Mouse (Mus musculus): ENCODE results near the gene Gmnn. TPM values are rescaled to one million over a fixed set of nuclear protein-coding genes. Genes with fewer than 3 reads are reported as not detected.

Gmnn gene
- 7.9 and 8.3 TPM in 2 replicates for polyA plus RNA-seq (2012; rRNA removed)

DNA sequence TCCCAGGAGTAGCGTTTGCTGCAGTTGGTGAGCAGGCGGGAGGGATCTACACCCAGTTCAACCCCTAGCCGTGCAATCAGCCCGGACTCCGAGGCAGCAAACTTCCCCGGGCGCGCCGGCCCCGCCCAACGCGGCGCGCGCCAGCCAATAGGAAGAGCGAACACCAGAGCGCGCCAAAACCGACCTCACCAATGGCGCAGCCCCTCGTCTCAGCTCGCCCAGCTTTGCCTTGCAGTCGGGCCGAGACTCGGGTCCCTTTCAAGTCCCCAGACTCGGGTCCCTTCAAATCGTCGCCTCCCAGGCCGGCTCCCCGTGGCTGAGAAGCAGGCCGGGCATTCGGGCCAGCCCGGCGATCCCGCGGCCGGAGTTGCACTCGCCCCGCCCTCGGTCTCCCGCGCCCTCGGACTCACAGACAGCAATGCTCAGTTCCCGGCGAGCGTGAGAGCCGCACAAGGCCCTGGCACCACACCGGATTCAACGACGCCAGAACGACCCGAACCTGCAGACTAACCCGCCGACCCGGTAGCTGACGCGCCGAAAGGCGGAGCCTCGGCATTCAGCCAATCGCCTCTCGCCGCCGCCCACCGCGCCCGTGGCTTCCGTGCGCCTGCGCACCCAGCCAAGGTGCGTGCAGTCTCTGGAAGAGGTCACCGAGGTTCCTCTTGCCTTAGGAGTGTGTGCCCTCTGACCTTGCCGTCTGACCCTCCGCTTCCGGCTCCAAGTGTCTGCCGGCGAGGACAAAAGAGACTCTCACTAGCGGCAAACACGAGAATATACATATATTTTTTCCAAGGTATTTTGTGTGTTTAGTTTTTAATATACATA, at the start of gene Gmnn:
Gene Gmnn (minus strand): TSS at position 521 of the 825 bp plus-strand sequence.
- H3K4me1 ChIP-seq (ENCODE audit: control insufficient read depth, insufficient read depth, low read length), result no peaks in the 10 kb centered on the region
- peak; percentile 85 to 87 for DNase-seq
- under 1% methylated on average over 79 of the region's 79 CpGs for WGBS
- H3K4me3 ChIP-seq (replicated peaks; ENCODE audit: insufficient read depth, low read depth, low read length), result peak within 1 kb of the TSS; percentile 81
- H3K27ac ChIP-seq (ENCODE audit: insufficient read depth, low read length), result no peak within 1 kb of the TSS
- H3K27me3 ChIP-seq (ENCODE audit: control insufficient read depth, insufficient read depth, low read length), result no peaks in the 10 kb centered on the region
- TF ChIP-seq POLR2A (IDR thresholded peaks at IDR 0.05; ENCODE audit: borderline replicate concordance, insufficient read depth, low read length), result peak; percentile 62; the same call in 1 of the 2 replicates
- no peak for TF ChIP-seq CTCF (IDR thresholded peaks at IDR 0.05; ENCODE audit: borderline replicate concordance, insufficient read depth, low read depth, low read length)

DNA sequence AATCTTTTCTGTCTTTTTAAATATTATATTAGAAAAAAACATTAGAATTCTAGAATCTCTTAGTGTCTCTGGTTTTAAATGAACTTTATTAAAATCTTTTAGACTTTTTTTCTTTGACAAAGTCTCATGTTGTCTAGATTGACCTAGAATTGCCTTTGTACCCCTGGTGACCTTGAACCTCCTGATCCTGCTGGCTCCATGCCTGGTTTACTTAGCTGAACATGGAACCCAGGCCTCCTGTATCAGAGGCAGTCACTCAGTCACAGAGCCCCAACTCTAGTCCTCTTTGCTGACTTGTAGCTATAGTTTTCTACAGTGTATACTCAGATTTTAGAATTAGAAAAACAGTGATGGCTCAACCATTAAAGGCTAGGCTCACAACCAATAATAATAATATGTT, 44.4 kb upstream of the Gmnn start:
- no peak for TF ChIP-seq CTCF (IDR thresholded peaks at IDR 0.05; ENCODE audit: borderline replicate concordance, insufficient read depth, low read depth, low read length)
- TF ChIP-seq POLR2A (IDR thresholded peaks at IDR 0.05; ENCODE audit: borderline replicate concordance, insufficient read depth, low read length), result no peak
- no peak for DNase-seq
- H3K4me1 ChIP-seq (ENCODE audit: control insufficient read depth, insufficient read depth, low read length), result peaks cover 3% of the 10 kb centered on the region
- no peak overlapping the region for H3K27ac ChIP-seq (ENCODE audit: insufficient read depth, low read length)
- no peaks in the 10 kb centered on the region for H3K27me3 ChIP-seq (ENCODE audit: control insufficient read depth, insufficient read depth, low read length)
- H3K4me3 ChIP-seq (replicated peaks; ENCODE audit: insufficient read depth, low read depth, low read length), result no peak overlapping the region

DNA sequence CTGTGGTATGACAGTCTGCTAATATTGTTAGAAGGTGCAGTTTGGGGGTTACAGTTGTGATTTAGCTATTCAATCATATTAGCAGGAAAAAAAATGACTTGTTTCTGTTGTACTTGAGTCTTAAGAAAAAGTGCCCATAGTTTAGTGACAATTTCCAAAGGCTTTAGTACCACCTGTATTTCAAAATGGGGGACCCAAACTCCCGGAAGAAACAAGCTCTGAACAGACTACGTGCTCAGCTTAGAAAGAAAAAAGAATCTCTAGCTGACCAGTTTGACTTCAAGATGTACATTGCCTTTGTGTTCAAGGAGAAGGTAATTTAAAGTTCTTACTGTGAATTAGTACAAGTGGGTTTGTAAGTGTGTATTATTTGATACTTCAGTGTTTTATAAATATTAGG, 41.5 kb upstream of the Gmnn start:
- H3K27ac ChIP-seq (ENCODE audit: insufficient read depth, low read length), result no peak overlapping the region
- peak overlapping the region; percentile 22 for H3K4me3 ChIP-seq (replicated peaks; ENCODE audit: insufficient read depth, low read depth, low read length)
- peaks cover 3% of the 10 kb centered on the region for H3K4me1 ChIP-seq (ENCODE audit: control insufficient read depth, insufficient read depth, low read length)
- TF ChIP-seq POLR2A (IDR thresholded peaks at IDR 0.05; ENCODE audit: borderline replicate concordance, insufficient read depth, low read length) (no peak), CTCF (IDR thresholded peaks at IDR 0.05; ENCODE audit: borderline replicate concordance, insufficient read depth, low read depth, low read length) (no peak)
- 5% methylated on average over 2 of the region's 2 CpGs for WGBS
- no peaks in the 10 kb centered on the region for H3K27me3 ChIP-seq (ENCODE audit: control insufficient read depth, insufficient read depth, low read length)
- no peak for DNase-seq

DNA sequence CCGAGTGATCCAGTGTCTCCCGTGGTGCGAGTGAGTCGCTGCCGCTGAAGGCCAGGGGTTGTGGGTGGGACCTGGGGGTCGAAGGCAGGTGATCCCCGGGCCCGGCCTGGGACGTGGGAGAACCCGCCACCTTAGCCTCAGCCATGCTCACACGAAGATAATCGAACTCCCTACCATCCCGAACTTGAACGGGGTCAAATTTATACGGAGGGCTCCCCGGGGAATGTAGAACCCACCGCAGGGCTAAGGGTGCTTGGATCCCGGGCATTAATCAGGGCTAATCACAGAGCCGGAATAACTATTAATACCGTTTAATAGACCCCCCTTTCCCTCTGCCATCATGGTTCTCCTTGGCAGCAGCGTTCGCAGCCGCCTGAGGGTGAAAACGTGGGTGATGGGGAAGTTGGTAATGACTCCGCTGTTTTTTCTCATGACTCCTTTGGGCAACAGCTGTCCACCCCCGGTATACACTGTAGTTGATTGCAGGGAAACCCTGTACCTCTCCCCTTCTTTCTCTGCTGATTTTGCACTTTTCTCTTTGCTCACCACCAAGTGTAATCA, 40.5 kb upstream of the Gmnn start:
- TF ChIP-seq POLR2A (IDR thresholded peaks at IDR 0.05; ENCODE audit: borderline replicate concordance, insufficient read depth, low read length) (no peak), CTCF (IDR thresholded peaks at IDR 0.05; ENCODE audit: borderline replicate concordance, insufficient read depth, low read depth, low read length) (no peak)
- peak; percentile 32 to 35 for DNase-seq
- Histone ChIP-seq H3K27me3 (ENCODE audit: control insufficient read depth, insufficient read depth, low read length) (no peaks in the 10 kb centered on the region), H3K4me3 (replicated peaks; ENCODE audit: insufficient read depth, low read depth, low read length) (peak overlapping the region; percentile 98), H3K4me1 (ENCODE audit: control insufficient read depth, insufficient read depth, low read length) (peaks cover 3% of the 10 kb centered on the region), H3K27ac (ENCODE audit: insufficient read depth, low read length) (no peak overlapping the region)
- WGBS, result under 1% methylated on average over 26 of the region's 26 CpGs

DNA sequence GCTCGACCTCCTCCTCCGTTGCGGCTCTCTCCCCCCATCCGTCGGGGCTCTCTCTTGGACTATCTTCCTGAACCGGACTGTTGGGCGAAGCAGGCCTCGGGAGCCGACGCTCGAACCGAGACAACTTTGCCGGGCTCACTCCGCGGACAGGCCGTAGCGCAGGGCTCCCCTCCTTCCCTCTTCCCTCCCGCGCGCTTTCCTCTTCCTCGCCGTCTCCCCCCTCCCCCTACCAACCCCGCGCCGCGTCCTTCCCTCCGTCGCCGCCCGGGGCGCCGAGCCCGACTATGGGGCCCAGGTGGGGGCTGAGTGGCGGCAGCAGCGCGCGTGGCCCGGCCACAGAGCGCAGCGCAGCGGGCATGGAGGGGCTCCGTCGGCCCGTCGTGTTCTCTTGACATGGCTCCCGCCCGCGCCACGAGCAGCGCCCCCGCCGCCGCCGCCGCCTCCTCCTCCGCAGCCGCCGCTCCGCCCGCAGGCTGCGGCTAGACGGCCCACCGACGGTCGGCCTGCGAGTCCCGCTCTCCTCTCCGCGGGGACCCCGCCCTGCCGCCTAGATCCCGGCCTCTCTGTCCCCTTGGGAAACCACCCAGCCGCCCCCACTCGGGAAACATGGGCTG, 39.7 kb upstream of the Gmnn start, which contains the start of gene BC005537:
Gene BC005537 (plus strand): TSS at position 350 of the 614 bp plus-strand sequence.
- Histone ChIP-seq H3K4me3 (replicated peaks; ENCODE audit: insufficient read depth, low read depth, low read length) (peak within 1 kb of the TSS; percentile 98), H3K4me1 (ENCODE audit: control insufficient read depth, insufficient read depth, low read length) (peaks cover 3% of the 10 kb centered on the region), H3K27me3 (ENCODE audit: control insufficient read depth, insufficient read depth, low read length) (no peaks in the 10 kb centered on the region), H3K27ac (ENCODE audit: insufficient read depth, low read length) (peak within 1 kb of the TSS; percentile 92)
- DNase-seq, result no peak
- under 1% methylated on average over 73 of the region's 74 CpGs for WGBS
- TF ChIP-seq CTCF (IDR thresholded peaks at IDR 0.05; ENCODE audit: borderline replicate concordance, insufficient read depth, low read depth, low read length) (no peak), POLR2A (IDR thresholded peaks at IDR 0.05; ENCODE audit: borderline replicate concordance, insufficient read depth, low read length) (no peak)

DNA sequence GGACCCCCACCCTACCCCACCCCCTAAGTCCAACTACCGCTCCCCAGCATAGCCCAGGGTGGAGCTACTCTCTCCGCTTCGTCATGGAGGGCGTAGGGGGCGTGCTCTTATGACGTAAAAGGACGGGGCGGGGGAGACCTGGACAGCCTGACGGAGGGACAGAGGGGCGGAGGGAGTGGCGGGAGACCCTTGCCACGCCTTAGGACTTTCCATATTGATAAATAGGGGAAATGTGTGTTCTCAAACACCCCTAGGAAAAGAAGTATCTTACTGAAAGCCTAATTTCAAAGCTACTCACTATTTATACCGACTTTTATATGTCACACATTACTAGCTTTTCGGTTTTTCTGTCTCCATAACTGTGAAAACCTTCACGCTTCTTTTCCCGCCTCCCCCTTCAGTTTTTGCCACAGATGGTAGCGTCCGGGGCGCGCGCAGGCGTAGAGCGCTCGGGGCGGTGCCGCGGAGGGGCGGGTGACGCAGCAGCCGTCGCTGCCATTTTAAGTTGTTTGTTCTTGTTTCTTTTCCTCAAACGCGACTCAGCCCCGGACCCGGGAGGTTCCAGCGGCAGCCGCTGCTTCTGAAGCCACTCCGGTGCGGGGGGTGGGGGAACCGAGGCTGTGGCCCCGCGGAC, 39.1 kb upstream of the Gmnn start:
- H3K27ac ChIP-seq (ENCODE audit: insufficient read depth, low read length), result peak overlapping the region; percentile 92
- H3K27me3 ChIP-seq (ENCODE audit: control insufficient read depth, insufficient read depth, low read length), result no peaks in the 10 kb centered on the region
- under 1% methylated on average over 42 of the region's 42 CpGs for WGBS
- DNase-seq, result peak; percentile 96 to 98
- peaks cover 3% of the 10 kb centered on the region for H3K4me1 ChIP-seq (ENCODE audit: control insufficient read depth, insufficient read depth, low read length)
- peak overlapping the region; percentile 98 for H3K4me3 ChIP-seq (replicated peaks; ENCODE audit: insufficient read depth, low read depth, low read length)
- TF ChIP-seq CTCF (IDR thresholded peaks at IDR 0.05; ENCODE audit: borderline replicate concordance, insufficient read depth, low read depth, low read length) (no peak), POLR2A (IDR thresholded peaks at IDR 0.05; ENCODE audit: borderline replicate concordance, insufficient read depth, low read length) (peak; percentile 94)

DNA sequence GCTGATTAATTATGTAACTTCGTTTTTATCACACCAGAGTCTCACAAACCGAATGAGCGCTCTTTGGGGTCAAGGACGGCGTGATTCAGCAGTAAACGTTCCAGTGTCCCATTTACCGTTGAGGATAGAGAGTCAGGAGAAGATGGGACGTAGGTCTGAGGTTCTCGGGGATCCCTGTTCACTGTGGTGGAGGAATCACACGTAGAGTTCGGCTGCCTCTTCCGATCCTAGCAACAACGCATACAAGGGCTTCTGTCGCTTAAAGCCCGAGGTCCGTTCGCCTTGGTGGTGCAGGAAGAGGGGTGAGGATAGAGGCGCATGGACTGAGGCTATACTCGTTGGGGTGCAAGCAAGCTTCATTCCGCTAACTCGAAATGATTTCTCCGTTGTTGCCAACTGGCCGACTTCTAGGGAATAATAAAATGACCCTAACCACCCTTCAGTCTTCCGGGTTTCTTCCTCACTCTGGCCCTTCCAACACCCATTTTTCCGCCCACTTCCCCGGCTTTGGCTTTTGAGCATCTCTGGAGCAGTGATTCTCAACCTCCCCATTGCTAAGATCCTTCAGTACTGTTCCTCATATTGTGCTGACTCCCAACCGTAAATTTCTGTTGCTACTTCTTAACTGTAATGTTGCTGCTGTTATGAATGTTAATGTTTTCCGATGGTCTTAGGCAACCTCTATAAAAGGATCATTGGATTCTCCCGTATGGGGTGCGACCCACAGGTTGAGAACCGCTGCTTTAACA, 38.4 kb upstream of the Gmnn start:
- peak overlapping the region; percentile 81 for H3K27ac ChIP-seq (ENCODE audit: insufficient read depth, low read length)
- H3K4me3 ChIP-seq (replicated peaks; ENCODE audit: insufficient read depth, low read depth, low read length), result peak overlapping the region; percentile 98
- H3K4me1 ChIP-seq (ENCODE audit: control insufficient read depth, insufficient read depth, low read length), result no peaks in the 10 kb centered on the region; the same call in none of the 2 replicates
- TF ChIP-seq CTCF (IDR thresholded peaks at IDR 0.05; ENCODE audit: borderline replicate concordance, insufficient read depth, low read depth, low read length) (no peak), POLR2A (IDR thresholded peaks at IDR 0.05; ENCODE audit: borderline replicate concordance, insufficient read depth, low read length) (peak; percentile 27; the same call in 1 of the 2 replicates)
- H3K27me3 ChIP-seq (ENCODE audit: control insufficient read depth, insufficient read depth, low read length), result no peaks in the 10 kb centered on the region
- WGBS, result under 1% methylated on average over 31 of the region's 31 CpGs
- DNase-seq, result peak; percentile 63 to 73
